Mouse (Mus musculus) naive thymus-derived CD4-positive, alpha-beta T cell, adult 2 months (primary cell): Measurements from ENCODE around the gene Gmnc.

Experiments used
- DNase-seq: peaks from one replicate; pipeline ENCODE4 v3.0.0-alpha.2; 2011; ENCODE audit warnings: low read depth

The Gmnc gene

GRCm38 (mm10) chr16:26991477-26992300 lies at the start of gene Gmnc:
Gene Gmnc, minus strand, starts transcription at chr16:26991652.
- no peak for DNase-seq

DNA sequence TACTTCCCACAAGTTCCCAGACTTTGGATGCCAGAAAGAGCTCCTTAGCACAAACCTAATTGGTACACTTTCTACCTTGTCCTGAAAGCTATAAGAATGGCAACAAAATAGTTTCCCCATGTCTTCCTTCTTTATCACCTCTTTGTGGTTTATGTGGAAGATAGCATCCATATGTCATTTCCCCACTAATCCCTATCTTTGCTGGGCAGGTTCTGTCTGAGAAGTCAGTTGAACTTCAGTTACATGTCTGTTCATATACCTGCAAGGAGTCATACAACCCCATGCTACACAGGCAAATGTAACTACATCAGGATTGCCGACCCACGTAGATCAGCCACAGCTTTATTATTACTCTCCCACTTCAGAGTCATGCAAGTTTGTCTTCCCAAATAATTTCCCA lies 35.8 kb upstream of the Gmnc start:
- DNase-seq: no peak

DNA sequence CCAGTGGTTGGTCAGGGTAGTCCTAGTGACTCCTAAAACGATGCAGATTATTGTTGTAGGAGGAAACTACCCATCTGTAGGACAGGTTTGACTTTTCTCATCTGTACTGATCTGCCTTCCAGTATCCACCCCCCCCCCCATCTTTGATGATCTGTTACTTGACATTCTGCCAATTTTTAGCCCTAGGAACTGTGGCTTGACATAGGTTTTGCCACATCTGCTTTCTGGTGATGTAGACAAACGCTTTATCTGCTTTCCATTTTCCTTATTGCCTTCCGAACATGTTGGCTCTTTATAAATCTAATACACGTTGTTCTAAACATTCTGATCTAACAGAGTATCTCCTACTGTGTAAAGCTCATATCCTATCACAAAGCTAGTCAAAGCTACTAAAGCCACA lies 34.8 kb upstream of the Gmnc start:
- no peak for DNase-seq

- DNase-seq: no peak
Observed at GRCm38 (mm10) chr16:27022746-27023145, 31.3 kb upstream of the Gmnc start.

DNA sequence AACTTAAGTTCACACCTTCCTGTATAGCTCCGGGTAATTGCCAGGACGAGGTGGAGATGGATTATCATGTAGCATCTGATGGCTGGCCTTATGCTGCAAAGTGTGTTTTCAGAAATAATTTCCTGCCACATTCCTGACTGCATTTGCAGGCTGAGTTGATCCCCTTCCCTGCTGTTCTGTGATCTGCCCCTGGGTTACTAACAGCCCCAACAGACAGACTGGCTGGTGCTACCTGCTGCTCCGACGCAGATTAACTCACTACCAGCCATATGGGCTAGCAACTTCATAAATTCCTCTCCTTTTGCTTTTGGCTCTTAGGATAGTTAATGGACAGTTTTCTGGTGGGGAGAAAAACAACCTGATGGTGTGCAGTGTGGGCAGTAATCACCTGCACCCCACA lies 25.9 kb upstream of the Gmnc start:
- no peak for DNase-seq

DNA sequence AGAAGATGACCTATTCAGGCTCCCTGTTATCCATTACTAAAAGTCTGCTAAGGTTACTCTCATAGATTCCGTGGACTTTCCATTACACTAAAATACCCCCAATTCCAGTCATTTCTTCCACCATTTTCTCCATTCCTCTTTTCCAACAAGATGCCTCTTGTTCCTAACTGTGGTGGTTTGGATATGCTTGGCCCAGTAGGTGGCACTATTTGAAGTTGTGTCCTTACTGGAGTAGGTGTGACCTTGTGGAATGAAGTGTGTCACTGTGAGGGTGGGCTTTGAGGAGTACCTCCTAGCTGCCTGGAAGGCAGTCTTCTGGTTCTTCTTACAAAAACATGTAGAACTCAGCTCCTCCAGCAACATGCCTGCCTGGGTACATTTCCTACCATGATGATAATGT lies 11.3 kb upstream of the Gmnc start:
- DNase-seq: no peak

DNA sequence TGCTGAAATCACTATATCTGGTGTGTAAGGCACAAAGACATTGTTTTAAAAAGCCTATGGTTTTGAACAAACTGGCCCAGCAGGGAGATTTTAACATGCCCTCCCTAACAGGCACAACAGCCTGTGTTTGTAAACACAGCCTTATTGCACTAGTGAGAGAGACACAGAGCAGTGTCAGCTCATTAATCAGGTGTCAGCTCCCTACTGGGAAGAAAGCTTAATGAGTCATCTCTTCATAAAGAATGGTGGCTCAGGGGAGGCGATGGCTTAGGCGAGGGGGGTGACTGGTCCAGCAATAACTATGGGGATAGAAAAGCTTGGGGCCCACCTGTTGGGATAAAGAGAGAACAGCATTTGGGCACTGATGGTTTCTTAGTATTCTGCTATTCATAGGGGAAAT lies 8.1 kb upstream of the Gmnc start:
- no peak for DNase-seq

DNA sequence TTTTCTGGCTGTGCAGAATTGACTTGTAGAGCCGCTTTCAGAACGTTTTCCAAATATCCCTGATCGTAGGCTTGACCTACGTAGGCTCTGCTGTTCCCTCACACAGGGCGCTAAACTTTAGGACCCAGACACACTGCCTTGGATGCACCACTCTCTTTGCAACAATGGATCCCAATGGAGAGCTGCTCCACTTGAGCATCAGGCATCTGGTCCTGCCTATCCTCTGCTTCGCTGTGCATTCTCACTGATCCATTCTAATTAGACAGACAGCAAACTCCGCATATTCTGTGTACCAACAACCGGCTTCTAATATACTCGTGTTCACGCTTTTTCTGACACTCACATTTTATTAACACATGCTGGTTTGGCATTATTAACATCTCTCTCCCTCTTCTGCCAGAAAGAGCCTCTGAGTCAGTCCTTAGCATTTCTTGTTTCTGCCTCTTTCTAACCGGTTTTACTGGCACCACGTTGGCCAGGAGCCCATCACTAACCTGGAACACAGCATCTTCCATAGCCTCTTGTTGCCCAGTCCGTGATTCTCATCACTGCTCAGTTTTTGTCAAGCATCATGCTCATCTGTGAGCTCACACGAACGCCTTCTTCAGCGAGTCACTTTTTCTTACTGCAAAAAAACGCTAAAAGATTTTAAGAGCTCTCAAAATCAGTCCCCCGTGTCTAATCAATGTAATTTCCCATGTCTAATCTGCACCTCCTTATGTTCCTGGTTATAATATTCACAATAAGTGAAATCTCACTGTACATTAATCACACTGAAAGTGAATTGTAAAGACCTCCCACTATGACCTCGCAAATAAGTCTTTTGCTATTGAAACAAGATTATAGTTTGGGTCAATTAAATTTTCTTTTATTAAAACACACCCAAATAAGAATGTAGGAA lies 1.8 kb downstream of the Gmnc start:
- DNase-seq: no peak

- DNase-seq: no peak
Observed at GRCm38 (mm10) chr16:26988188-26988587, 3.3 kb downstream of the Gmnc start.

GRCm38 (mm10) chr16:26985796-26986195 lies 5.7 kb downstream of the Gmnc start:
- DNase-seq: no peak

GRCm38 (mm10) chr16:26982112-26982511 lies 9.3 kb downstream of the Gmnc start:
- no peak for DNase-seq

DNA sequence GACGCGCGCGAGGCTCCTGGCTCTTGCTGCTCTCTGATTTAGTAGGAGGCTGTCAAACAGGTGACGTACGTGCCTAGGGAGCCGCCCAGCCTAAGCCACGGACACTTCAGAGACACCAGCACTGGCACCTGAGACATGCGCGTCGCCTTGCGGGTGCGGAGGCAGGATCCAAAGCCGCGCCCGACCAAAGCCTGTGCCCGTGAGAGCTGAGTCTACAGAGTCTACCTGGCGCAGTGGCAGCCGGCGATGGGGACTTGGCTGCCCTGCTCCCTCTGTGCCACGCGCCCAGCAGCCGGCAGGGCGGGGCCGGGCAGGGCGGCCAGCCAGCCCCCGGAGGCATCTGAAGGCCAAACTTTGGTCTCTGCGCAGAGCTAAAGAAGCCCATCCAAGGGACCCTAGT lies 23.5 kb downstream of the Gmnc start:
- no peak for DNase-seq

GRCm38 (mm10) chr16:26966830-26967229 lies 24.6 kb downstream of the Gmnc start:
- DNase-seq: no peak

DNA sequence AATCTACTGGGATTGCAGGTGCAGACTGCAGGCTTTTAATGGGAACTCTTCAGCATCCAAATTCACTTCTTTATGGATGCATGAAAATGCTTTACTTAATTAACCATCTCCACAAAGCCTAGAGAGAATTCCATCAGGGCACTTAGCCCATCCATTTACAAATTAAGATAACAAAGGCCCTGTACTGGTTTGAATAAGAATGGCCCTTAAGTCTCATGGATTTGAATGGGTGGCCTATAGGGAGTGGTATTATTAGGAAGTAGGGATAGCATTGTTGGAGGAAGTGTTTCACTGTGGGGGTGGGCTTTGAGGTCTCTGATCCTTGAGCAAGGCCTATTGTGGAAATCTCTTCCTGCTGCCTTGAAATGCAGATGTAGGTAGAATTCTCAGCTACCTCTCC lies 29.5 kb downstream of the Gmnc start:
- DNase-seq: no peak

GRCm38 (mm10) chr16:26951601-26952000 lies 39.9 kb downstream of the Gmnc start:
- no peak for DNase-seq

DNA sequence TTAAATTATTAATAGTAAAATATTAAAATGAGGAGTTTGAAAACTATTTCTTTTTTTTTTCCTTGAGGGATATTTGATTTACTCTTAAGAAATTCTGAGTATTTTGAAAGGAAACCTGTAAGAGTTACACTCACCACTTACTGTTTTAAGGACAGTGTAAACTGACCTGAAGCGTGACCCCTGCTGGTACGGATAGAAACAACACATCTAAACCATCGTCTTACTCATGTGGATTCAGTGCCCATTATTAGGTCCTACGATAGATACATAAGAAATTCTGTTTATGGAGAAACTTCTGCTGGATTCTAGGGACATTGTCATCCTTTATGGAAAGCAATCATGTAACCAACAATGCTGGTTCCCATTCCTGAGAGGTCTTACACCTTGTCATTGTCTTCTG lies 41.2 kb downstream of the Gmnc start:
- DNase-seq: no peak

- no peak for DNase-seq
Observed at GRCm38 (mm10) chr16:26903968-26904367, 87.5 kb downstream of the Gmnc start.

DNA sequence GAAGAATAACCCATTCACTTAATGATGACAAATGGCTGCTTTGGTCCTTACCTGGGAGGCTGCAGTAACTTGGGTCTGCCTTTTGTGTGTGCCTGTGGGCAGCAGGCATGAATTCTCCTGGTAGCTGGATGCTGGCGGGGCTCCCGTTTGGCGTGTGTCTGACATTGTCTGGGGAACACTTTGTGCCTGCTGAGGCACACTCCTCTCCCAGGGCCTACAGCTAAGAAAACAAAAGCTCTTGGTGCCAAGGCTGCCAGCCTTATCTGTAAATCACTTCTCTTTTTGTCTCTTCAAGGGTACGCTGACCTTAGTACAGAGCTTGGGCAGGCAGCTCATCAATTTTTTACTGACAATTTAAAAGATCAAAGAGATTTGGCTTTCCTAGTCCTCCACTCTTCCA lies 90.0 kb downstream of the Gmnc start:
- DNase-seq: no peak

DNA sequence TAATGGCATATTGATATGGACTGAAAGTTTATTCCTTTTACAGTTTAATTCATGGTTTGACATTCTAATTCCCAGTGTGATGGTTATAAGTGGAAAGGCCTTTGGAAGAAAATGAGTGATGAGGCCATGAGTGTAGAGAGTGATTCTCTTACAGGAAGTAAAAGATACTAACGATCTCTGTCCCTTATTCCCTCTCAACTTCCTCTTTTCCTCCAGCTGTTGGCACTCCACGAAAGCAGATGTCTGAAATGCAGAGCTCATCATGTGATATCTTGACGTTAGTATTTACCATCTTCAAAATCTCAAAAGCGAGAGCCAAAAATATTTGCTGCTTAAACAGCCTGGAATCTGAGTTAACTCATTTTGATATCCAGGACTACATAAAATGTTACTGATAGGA lies 105.1 kb downstream of the Gmnc start:
- no peak for DNase-seq

DNA sequence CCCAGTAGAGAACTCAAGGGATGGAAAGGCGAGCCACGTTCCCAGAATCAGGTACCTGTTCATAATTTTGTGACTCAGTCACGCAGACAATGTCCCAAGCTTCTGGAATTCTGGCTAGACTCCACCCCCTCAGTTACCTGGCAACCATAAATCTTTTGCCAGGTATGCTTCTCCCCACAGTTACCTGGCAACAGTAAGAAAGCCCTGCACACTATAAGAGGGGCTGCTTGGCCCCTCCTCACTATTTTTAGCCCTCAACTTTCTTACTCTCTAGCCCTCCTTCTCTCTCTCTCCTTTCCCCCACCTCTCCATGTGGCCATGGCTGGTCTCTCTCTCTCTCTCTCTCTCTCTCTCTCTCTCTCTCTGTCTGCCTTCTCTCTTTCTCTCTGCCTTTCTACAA lies 114.6 kb downstream of the Gmnc start:
- DNase-seq: no peak
